Mouse (Mus musculus) retina, postnatal 7 days (tissue): ENCODE measurements around the gene Trdmt1.

Experiments
- DNase-seq: peaks from one replicate; pipeline ENCODE4 v3.0.0-alpha.2; 2012; ENCODE audit warnings: low read depth, low spot score

Trdmt1 gene

GRCm38 (mm10) chr2:13557145-13558030 lies 12.9 kb upstream of the Trdmt1 start:
- DNase-seq = no peak

GRCm38 (mm10) chr2:13556239-13556638 lies 11.8 kb upstream of the Trdmt1 start:
- no peak for DNase-seq

DNA sequence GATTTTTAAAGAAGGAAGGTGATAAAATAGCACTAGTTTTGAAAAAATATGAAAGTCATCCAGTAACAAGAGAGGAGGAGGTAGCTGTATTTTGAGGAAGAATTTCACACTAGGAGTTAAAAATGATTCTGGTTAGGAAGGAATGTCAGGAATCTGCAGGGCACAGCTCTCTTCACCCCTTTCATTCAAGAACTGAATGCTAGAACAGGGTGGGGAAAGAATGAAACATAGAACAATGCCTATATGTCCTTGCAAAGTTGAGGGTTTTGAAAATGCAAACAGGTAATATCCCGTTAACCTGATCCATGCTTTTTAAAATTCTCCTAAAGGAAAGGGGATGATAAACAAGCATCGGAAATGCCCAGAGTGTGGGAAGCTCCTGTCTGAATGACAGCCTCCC lies 9.5 kb upstream of the Trdmt1 start:
- DNase-seq = no peak

DNA sequence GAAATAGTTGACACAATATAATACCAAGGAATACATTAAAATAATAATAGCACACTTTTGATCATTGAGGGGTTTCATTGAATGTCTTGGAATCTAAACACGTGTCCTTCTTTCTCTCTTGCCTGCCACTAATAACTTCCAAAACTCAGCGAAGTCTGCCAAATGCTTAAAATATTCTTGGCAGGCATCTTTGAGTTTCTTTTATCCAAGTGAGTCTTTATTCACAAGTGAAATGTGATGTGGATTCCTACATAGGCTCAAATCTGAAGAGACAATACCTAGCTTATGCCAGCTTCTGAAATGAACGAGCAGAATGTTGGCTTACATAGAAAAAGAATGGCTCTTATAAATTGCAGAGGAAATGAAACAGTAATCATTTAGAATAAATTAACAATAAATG lies 4.3 kb upstream of the Trdmt1 start:
- no peak for DNase-seq

DNA sequence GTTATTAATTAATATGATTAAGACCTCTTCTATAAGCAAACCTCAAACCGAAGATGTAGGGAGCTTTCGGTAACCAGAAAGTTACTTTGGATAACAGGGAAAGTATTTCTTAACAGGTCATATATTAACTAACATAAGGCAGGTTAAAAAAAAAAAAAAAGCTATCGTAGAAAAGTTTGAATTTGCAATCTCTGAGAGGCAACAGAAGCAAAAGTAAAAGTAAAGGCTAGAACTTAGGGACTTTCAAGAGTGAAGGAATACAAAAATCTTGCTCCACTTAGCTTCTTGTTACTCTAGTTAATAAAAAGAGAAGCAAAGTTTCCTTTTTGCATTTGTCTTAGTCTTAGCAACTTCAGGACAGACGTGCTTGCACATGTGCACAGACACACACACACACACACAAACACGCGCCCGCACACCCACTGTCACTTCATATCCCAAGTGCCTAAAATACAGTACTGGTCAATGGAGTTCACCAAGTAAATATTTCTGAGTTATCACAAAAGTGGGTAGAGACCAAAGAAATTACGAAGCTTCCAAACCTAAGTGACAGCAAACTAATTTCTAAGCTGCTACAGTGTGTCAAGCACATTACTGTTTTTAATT lies 846 bp downstream of the Trdmt1 start:
- no peak for DNase-seq

DNA sequence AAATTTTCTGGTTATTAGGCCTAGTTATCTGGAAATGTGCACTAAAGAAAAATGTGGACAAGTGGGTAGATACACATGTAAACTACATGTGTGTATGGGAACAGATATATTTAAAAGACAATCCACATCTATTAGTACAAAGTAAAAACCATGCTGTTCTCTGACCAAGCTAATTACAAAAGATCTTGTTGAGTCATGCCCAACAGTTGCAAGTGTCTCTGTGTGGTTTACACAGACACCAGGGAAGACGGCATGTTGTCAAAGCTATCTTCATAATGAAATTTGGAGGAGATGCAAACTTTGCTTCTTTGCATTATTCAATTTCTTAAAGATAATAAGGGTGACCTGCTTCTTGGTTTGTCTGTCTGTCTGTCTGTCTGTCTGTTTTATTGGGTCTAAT lies 4.6 kb downstream of the Trdmt1 start:
- DNase-seq = no peak

GRCm38 (mm10) chr2:13538704-13539377 lies 5.6 kb downstream of the Trdmt1 start:
- DNase-seq = no peak

GRCm38 (mm10) chr2:13538258-13538657 lies 6.2 kb downstream of the Trdmt1 start:
- DNase-seq = no peak

- DNase-seq = no peak
Measured at GRCm38 (mm10) chr2:13537733-13538132, 6.7 kb downstream of the Trdmt1 start.

DNA sequence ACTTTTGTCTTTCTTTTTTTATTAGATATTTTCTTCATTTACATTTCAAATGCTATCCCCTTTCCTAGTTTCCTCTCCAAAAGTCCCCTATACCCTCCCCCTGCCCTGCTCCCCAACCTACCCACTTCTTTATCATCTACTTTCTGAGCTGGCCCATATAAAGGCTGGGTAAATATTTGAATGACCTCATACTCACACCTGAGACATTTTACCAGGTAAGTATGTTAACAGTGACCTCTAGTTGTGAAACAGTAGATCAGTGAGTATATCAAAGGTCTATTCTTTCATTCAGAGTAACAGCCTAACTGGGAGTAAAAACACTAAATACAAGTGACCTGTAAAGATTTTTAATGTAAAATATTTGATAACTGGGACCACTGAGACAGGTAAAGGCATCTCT lies 7.7 kb downstream of the Trdmt1 start:
- DNase-seq = no peak

GRCm38 (mm10) chr2:13530639-13531038 lies 13.8 kb downstream of the Trdmt1 start:
- DNase-seq = no peak

DNA sequence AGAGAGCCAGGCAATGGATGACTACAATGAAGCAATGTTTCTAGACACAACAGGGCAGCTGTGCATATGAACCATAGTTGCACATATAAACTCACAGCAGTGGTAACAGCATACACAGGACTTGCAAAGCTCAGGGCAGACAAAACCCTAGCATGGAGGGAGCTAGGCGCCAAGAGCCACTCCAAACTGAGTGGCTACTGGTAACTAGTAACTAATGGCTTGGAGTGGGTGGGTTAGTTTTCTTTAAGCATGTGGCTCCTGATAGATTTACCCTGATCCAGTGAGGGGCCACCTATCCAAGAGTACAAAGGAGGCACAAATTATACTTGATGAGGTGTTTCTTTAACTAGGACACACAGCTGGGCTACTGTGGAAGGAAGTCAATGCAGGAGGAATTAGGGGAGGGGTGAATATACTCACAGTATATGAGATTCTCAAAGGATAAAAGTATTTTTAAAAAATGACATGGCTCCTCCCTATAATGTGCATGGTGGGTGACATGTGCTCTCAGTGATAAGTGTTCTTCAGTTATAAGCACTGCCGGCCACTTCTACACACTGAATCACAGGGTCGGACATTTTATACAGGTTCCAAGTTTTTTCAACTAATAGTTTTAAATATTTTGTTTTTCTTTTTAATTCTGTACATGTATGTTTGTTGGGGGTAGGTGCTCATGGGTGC lies 15.1 kb downstream of the Trdmt1 start:
- DNase-seq = no peak

DNA sequence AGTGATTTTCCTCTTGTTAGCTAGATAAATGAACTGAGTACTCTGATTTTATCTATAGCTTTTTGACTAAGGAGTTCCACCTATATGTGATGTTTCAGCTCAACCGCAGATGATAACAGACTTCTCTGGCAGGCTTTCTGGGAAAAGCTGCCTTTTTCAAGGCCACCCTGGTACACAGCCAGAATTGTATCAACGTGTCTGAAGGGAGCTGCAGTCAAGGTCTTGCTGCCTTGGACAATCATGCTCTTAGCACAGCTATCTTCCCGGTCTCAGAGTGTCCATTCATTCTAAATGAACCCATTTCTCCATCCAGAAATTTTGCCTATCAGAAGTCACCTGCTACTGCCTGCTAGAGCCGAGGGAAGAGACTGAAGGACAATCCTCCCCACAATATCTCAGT lies 16.9 kb downstream of the Trdmt1 start:
- DNase-seq = no peak

DNA sequence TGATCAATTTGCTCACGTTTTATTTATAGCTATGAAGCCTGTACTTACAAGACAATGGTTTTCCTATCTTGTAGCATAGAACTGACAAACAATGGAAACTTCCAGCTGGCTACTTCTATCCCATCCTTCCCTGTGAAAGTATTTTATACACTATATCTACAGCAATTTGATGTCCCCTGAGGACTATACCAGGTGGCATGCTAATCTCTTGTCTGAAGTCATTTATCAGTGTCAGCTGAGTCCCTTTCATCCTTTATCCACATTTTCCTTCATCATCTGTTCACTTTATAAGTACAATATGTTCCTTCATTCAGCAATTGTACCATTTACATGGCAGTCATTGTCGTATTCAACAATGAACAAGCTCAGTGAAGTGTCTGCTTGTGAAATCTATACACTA lies 17.3 kb downstream of the Trdmt1 start:
- DNase-seq = no peak

DNA sequence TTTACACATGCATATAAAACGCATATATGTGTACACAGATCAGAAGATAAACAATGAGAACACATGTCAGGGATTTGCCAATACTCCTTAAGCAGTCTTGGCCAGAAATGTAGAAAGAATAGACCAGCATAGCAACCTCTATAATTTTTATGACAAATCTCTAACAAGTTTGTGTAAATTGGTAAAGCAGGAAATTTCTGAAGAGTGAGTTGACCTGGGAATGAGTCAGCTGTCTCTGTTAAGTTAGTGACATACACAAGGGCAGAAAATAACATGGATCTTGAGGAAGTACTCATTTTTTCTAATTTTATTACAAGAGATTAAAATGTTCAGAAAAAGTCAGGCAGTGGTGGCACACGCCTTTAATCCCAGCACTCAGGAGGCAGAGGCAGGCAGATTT lies 18.3 kb downstream of the Trdmt1 start:
- DNase-seq = no peak

DNA sequence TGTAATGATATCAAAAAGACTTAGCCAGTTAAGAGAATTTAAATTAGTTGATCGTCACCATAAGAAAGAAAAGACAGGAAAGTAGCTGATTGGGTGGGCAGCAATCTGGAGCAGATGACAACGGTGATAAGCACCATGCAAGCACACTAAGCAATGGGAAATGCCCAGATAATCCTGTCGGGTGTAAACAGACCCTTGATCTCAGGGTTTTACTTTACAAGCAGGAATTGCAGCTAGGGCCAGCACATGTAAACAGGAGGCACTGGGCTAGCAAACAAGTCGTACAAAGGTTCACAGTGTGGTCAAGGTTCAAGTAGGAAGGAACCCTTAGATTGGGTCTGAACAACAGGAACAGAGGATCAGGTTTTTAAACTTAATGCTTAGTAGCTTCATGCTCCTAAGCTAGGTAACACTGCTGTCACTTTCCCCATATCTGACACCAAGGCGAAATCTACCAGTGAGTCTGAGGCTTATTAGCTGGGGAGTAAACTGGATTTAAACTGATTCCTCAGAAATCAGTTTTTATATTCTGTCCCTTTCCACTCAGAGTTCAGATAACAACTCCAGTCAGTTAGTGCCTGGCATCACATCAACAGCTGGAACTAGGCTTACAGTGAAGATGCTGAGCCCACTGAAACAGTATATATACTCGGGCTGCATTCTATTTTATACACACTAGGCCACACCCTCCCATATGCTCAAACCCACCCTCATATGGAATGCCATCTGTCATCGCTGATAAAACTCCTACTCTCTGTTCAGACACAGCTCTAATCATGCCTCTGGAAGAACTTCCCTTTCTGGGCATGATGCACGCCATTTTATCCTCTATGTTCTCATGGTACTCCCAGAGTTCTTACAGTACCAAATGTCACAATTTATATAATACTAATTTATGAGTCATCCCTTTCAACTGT lies 20.7 kb downstream of the Trdmt1 start:
- no peak for DNase-seq

GRCm38 (mm10) chr2:13522106-13522505 lies 22.4 kb downstream of the Trdmt1 start:
- no peak for DNase-seq

- no peak for DNase-seq
Measured at GRCm38 (mm10) chr2:13514949-13515348, 29.5 kb downstream of the Trdmt1 start.

DNA sequence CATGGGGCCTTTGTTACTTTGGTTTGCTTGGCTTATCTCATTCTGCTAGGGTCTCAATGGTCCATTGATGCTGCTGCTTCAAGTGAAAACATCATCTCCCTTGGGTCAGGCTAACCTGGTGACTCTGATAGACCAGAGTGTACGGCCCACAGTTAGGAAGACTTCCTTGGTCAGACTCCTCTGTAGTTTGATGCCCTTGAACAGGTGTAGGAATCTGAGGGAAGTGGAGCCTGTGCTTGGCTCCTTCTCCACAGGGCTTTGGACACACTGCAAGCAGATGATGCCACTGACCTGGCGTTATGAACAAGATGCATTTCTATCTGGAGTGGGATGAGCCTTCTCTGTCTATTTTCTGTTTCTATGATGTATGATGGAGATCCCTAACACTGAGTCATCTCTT lies 41.8 kb downstream of the Trdmt1 start:
- DNase-seq = no peak

DNA sequence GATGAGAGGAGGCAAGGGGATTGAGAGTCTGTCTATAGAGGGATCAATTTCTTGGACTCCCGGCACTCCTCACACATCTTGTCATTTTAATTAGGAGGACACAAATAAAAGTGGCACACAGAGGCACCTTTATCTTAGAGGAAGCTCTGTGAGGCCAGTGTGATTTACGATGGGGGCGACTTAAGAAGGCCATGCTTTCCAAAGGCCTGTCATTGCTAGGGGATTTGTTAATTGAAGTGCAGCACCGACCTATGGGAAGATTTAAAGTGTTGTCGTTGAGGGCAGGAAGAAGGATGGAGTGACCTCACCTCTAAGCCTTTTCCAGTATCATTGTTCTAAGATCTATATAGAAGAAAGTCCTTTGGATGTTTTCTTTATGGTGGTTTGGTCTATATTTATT lies 42.9 kb downstream of the Trdmt1 start:
- no peak for DNase-seq
